Mouse (Mus musculus): Measurements from ENCODE around the gene Cacna1g.

DNA sequence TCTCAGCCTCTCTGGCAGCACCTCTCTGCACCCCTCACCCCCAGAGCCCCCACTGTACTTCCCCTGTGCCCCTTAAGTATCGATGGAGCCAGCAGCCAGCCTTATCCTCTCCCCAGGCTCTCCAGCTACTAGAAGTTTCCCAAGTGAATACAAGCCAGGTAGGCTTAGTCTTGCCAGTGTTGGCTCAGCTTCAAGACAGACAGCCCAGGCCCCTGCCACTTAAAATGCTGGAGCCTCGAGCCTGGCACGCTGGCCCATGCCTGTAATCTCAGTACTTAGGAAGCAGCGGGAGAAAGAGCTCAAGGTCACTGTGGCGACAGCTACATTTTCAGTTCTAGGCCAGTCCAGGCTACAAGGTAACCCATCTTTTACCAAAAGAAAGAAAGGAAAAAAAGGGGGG, 24.1 kb downstream of the Cacna1g start:
- TF ChIP-seq CTCF (IDR thresholded peaks at IDR 0.05; ENCODE audit: insufficient read depth, low read depth, low read length): no peak
- no peak for TF ChIP-seq POLR2A (IDR thresholded peaks at IDR 0.05; ENCODE audit: insufficient read depth, low read depth, low read length)

Measured in olfactory bulb, adult 2 months (tissue).